ENCODE assay signal across 8 mouse cellular contexts in genomic region chr15:96936216-96936615, GRCm38 (mm10).
DNase-seq lines count a peak whose midpoint lies in the region; ATAC-seq lines count a peak whose summit lies in the region.

No protein-coding gene starts in this region.

- H3K27ac ChIP-seq in kidney, embryonic 16.5 days (ENCODE audit: low read length) = no peak overlapping the region
- H3K27ac ChIP-seq in forebrain, embryonic 12.5 days = no peak overlapping the region
- no peak overlapping the region for H3K27ac ChIP-seq in intestine, embryonic 15.5 days

- no peak overlapping the region for H3K4me3 ChIP-seq in kidney, embryonic 16.5 days (ENCODE audit: low read length)
- 0 out of 2 replicates have a peak overlapping the region, but pooled peaks have one; percentile 13 for H3K4me3 ChIP-seq in forebrain, embryonic 12.5 days (replicated peaks)
- H3K4me3 ChIP-seq in intestine, embryonic 15.5 days (replicated peaks) = peak overlapping the region; percentile 11; the same call in 1 of the 2 replicates

- ATAC-seq in kidney, embryonic 16.5 days (ENCODE audit: low FRiP score, low TSS enrichment) = 0 out of 2 replicates have a peak, but pooled peaks have one; percentile 27
- ATAC-seq in forebrain, embryonic 12.5 days (ENCODE audit: low FRiP score) = no peak
- 0 out of 2 replicates have a peak, but pooled peaks have one; percentile 17 for ATAC-seq in intestine, embryonic 15.5 days

- H3K36me3 ChIP-seq in kidney, embryonic 16.5 days (ENCODE audit: insufficient read depth, low read length) = no peaks in the 10 kb centered on the region
- no peaks in the 10 kb centered on the region for H3K36me3 ChIP-seq in forebrain, embryonic 12.5 days (replicated peaks)
- H3K36me3 ChIP-seq in intestine, embryonic 15.5 days = no peaks in the 10 kb centered on the region

- no peaks in the 10 kb centered on the region for H3K9me3 ChIP-seq in kidney, embryonic 16.5 days (ENCODE audit: low read length)
- no peaks in the 10 kb centered on the region for H3K9me3 ChIP-seq in forebrain, embryonic 12.5 days
- H3K9me3 ChIP-seq in intestine, embryonic 15.5 days = no peaks in the 10 kb centered on the region

- H3K4me2 ChIP-seq in kidney, embryonic 16.5 days (replicated peaks; ENCODE audit: low read depth, low read length) = peak overlapping the region; percentile 46
- H3K4me2 ChIP-seq in forebrain, embryonic 12.5 days = peak overlapping the region; percentile 51; the same call in 1 of the 2 replicates
- peak overlapping the region; percentile 66 for H3K4me2 ChIP-seq in intestine, embryonic 15.5 days (replicated peaks)

- WGBS in kidney, embryonic 16.5 days = 59% methylated on average over 5 of the region's 5 CpGs
- 81% methylated on average over 5 of the region's 5 CpGs for WGBS in forebrain, embryonic 12.5 days
- WGBS in intestine, embryonic 15.5 days = 64% methylated on average over 5 of the region's 5 CpGs

- H3K9ac ChIP-seq in kidney, embryonic 16.5 days (replicated peaks; ENCODE audit: low read length) = no peak overlapping the region
- H3K9ac ChIP-seq in forebrain, embryonic 12.5 days = no peak overlapping the region
- no peak overlapping the region for H3K9ac ChIP-seq in intestine, embryonic 15.5 days

- DNase-seq in kidney, postnatal 25 days = no peak
- peak; percentile 16 for DNase-seq in naive thymus-derived CD4-positive, alpha-beta T cell, adult 2 months (ENCODE audit: low read depth)
- no peak for DNase-seq in spleen, postnatal 36 days (ENCODE audit: low spot score in 2 of 2)
- no peak for DNase-seq in Muller cell, postnatal 12 days (ENCODE audit: inconsistent ontology term)
- DNase-seq in kidney, adult 11 months = no peak

- no peaks in the 10 kb centered on the region for H3K4me1 ChIP-seq in kidney, embryonic 16.5 days (ENCODE audit: insufficient read depth, low read length)
- 0 out of 2 replicates have a peak, but pooled peaks cover 6% of the 10 kb centered on the region for H3K4me1 ChIP-seq in forebrain, embryonic 12.5 days
- H3K4me1 ChIP-seq in intestine, embryonic 15.5 days (replicated peaks) = no peaks in the 10 kb centered on the region

- no peaks in the 10 kb centered on the region for H3K27me3 ChIP-seq in kidney, embryonic 16.5 days (ENCODE audit: insufficient read depth, low read length)
- no peaks in the 10 kb centered on the region for H3K27me3 ChIP-seq in forebrain, embryonic 12.5 days
- H3K27me3 ChIP-seq in intestine, embryonic 15.5 days (replicated peaks) = no peaks in the 10 kb centered on the region
